In genomic region chr1:86491533-86492094, GRCm38 (mm10) we compare ENCODE assay signal across 8 mouse cellular contexts. TPM values are rescaled to one million over a fixed set of nuclear protein-coding genes. Genes with fewer than 3 reads are reported as not detected.
DNase-seq lines count a peak whose midpoint lies in the region; ATAC-seq and TF ChIP-seq lines count a peak whose summit lies in the region.

No protein-coding gene starts in this region.

- WGBS in kidney, adult 2 months, result 25% methylated on average over 7 of the region's 7 CpGs
- 32% methylated on average over 7 of the region's 7 CpGs for WGBS in forebrain, embryonic 15.5 days
- 49% methylated on average over 7 of the region's 7 CpGs for WGBS in limb, embryonic 14.5 days
- 37% methylated on average over 7 of the region's 7 CpGs for WGBS in small intestine, adult 2 months
- WGBS in cerebellum, adult 2 months, result 53% methylated on average over 7 of the region's 7 CpGs

- peak; percentile 54 for DNase-seq in kidney, adult 2 months
- DNase-seq in kidney, adult 8-10 months, result no peak
- no peak for DNase-seq in limb, embryonic 14.5 days (ENCODE audit: low spot score)
- no peak for DNase-seq in B cell, adult 2 months
- DNase-seq in cerebellum, adult 2 months, result no peak
- DNase-seq in cerebellum, adult 11-12 months, result no peak

- no peak for TF ChIP-seq CTCF in kidney, adult 2 months (conservative IDR thresholded peaks at IDR 0.05; ENCODE audit: insufficient read depth, insufficient read length, low read depth, low read length)
- TF ChIP-seq CTCF in small intestine, adult 2 months (IDR thresholded peaks at IDR 0.05; ENCODE audit: extremely low read depth, insufficient read length, insufficient replicate concordance, low read depth, low read length), result no peak
- TF ChIP-seq CTCF in cerebellum, adult 2 months (IDR thresholded peaks at IDR 0.05; ENCODE audit: borderline replicate concordance, insufficient read depth, low read depth, low read length), result no peak

- no peaks in the 10 kb centered on the region for H3K27me3 ChIP-seq in kidney, adult 2 months (replicated peaks; ENCODE audit: control insufficient read depth, insufficient read depth, low read length)
- no peaks in the 10 kb centered on the region for H3K27me3 ChIP-seq in forebrain, embryonic 15.5 days
- H3K27me3 ChIP-seq in limb, embryonic 14.5 days (ENCODE audit: control insufficient read depth, insufficient read depth, low read length), result no peaks in the 10 kb centered on the region
- no peaks in the 10 kb centered on the region for H3K27me3 ChIP-seq in small intestine, adult 2 months (ENCODE audit: control insufficient read depth, insufficient read depth, low read length)
- no peaks in the 10 kb centered on the region for H3K27me3 ChIP-seq in cerebellum, adult 2 months (ENCODE audit: control insufficient read depth, insufficient read depth, low read length)

- peak overlapping the region; percentile 86 for H3K27ac ChIP-seq in kidney, adult 2 months (ENCODE audit: insufficient read depth, low read depth, low read length)
- peak overlapping the region; percentile 51 for H3K27ac ChIP-seq in forebrain, embryonic 15.5 days (replicated peaks)
- peak overlapping the region; percentile 75 for H3K27ac ChIP-seq in limb, embryonic 14.5 days (replicated peaks; ENCODE audit: low read depth, low read length)
- H3K27ac ChIP-seq in small intestine, adult 2 months (ENCODE audit: insufficient read depth, low read depth, low read length), result peak overlapping the region; percentile 75
- H3K27ac ChIP-seq in cerebellum, adult 2 months (ENCODE audit: insufficient read depth, low read length), result no peak overlapping the region

- no peaks in the 10 kb centered on the region for H3K9me3 ChIP-seq in forebrain, embryonic 15.5 days
- no peaks in the 10 kb centered on the region for H3K9me3 ChIP-seq in limb, embryonic 14.5 days (ENCODE audit: control insufficient read depth, low read length)

- no peak overlapping the region for H3K4me3 ChIP-seq in kidney, adult 2 months (ENCODE audit: insufficient read depth, low read depth, low read length)
- no peak overlapping the region for H3K4me3 ChIP-seq in forebrain, embryonic 15.5 days
- no peak overlapping the region for H3K4me3 ChIP-seq in limb, embryonic 14.5 days (replicated peaks; ENCODE audit: low read length)
- no peak overlapping the region for H3K4me3 ChIP-seq in small intestine, adult 2 months (ENCODE audit: low read depth, low read length)
- no peak overlapping the region for H3K4me3 ChIP-seq in cerebellum, adult 2 months (replicated peaks; ENCODE audit: insufficient read depth, low read depth, low read length)

- H3K36me3 ChIP-seq in kidney, adult 2 months (ENCODE audit: control insufficient read depth, insufficient read depth, low read length), result no peaks in the 10 kb centered on the region
- H3K36me3 ChIP-seq in forebrain, embryonic 15.5 days, result no peaks in the 10 kb centered on the region
- H3K36me3 ChIP-seq in limb, embryonic 14.5 days (ENCODE audit: control insufficient read depth, insufficient read depth, low read length), result no peaks in the 10 kb centered on the region
- no peaks in the 10 kb centered on the region for H3K36me3 ChIP-seq in small intestine, adult 2 months (ENCODE audit: control insufficient read depth, insufficient read depth, low read length)

- no peak overlapping the region for H3K9ac ChIP-seq in forebrain, embryonic 15.5 days (replicated peaks)
- no peak overlapping the region for H3K9ac ChIP-seq in limb, embryonic 14.5 days (ENCODE audit: low read depth, low read length, severe bottlenecking)

- peaks cover 30% of the 10 kb centered on the region for H3K4me1 ChIP-seq in kidney, adult 2 months (ENCODE audit: control insufficient read depth, insufficient read depth, low read length)
- H3K4me1 ChIP-seq in forebrain, embryonic 15.5 days, result peaks cover 17% of the 10 kb centered on the region
- H3K4me1 ChIP-seq in limb, embryonic 14.5 days (ENCODE audit: control insufficient read depth, insufficient read depth, low read length), result peaks cover 6% of the 10 kb centered on the region
- peaks cover 28% of the 10 kb centered on the region; the same call in 1 of the 2 replicates for H3K4me1 ChIP-seq in small intestine, adult 2 months (ENCODE audit: control insufficient read depth, insufficient read depth, insufficient read length, low read length)
- H3K4me1 ChIP-seq in cerebellum, adult 2 months (ENCODE audit: control insufficient read depth, insufficient read depth, low read length), result no peaks in the 10 kb centered on the region; the same call in 1 of the 2 replicates

- no peak for TF ChIP-seq POLR2A in kidney, adult 2 months (IDR thresholded peaks at IDR 0.05; ENCODE audit: low read depth, low read length)
- no peak for TF ChIP-seq POLR2A in limb, embryonic 14.5 days (IDR thresholded peaks at IDR 0.05; ENCODE audit: borderline replicate concordance, extremely low read depth, insufficient read depth, insufficient read length)
- no peak for TF ChIP-seq POLR2A in small intestine, adult 2 months (IDR thresholded peaks at IDR 0.05; ENCODE audit: low read depth, low read length)
- no peak for TF ChIP-seq POLR2A in cerebellum, adult 2 months (IDR thresholded peaks at IDR 0.05; ENCODE audit: borderline replicate concordance, insufficient read depth, low read length)

- no peak overlapping the region for H3K4me2 ChIP-seq in forebrain, embryonic 15.5 days (replicated peaks)
- no peak overlapping the region for H3K4me2 ChIP-seq in limb, embryonic 14.5 days (replicated peaks; ENCODE audit: low read depth, low read length, severe bottlenecking)

- ATAC-seq in forebrain, embryonic 15.5 days (replicated peaks), result no peak
- no peak for ATAC-seq in limb, embryonic 14.5 days (ENCODE audit: low FRiP score, low read depth)

RNA-seq across cellular contexts. Expression of gene Ptma, which starts 34.9 kb away (rescaled TPM):
- 622 and 651 TPM in 2 replicates for polyA plus RNA-seq in kidney, adult 2 months (2012; rRNA removed)
- 2,368 and 2,448 TPM in 2 replicates for polyA plus RNA-seq in forebrain, embryonic 15.5 days (2015; fragmentation: Nextera tagmentation; extraction: Ambion mirVana)
- 1,648 and 3,055 TPM in 2 replicates for polyA plus RNA-seq in limb, embryonic 14.5 days (2012; rRNA removed)
- polyA plus RNA-seq in limb, embryonic 14.5 days (2014; fragmentation: Nextera tagmentation; extraction: Ambion mirVana), result 2,429 and 2,674 TPM in 2 replicates
- 212 and 749 TPM in 2 replicates for polyA plus RNA-seq in small intestine, adult 2 months (2012; rRNA removed)
- polyA plus RNA-seq in cerebellum, adult 2 months (2012; rRNA removed), result 610 and 672 TPM in 2 replicates
